Mouse (Mus musculus) left cerebral cortex, postnatal 25 days (tissue): Measurements from ENCODE around the gene Hoxb5. TPM values are rescaled to one million over a fixed set of nuclear protein-coding genes. Genes with fewer than 3 reads are reported as not detected.

Experiments used
- DNase-seq, 2 experiments: peaks; one replicate each; pipeline ENCODE4 v3.0.0; 2022; ENCODE audit warnings: low spot score in 2 of 2, mixed read lengths in 1 of 2
- intact Hi-C: fragments of 180-260 bp; cut with DNase I; formaldehyde crosslinking; loops from one replicate; pipeline ENCODE4 v1.15.1; 2025
- total RNA-seq, 2 experiments: library from RNA; stranded (reverse); gene quantifications; 2 replicates each; pipeline ENCODE4 v1.2.3; 2021

The Hoxb5 gene
- total RNA-seq, 2 experiments from 2014 or later: not detected

DNA sequence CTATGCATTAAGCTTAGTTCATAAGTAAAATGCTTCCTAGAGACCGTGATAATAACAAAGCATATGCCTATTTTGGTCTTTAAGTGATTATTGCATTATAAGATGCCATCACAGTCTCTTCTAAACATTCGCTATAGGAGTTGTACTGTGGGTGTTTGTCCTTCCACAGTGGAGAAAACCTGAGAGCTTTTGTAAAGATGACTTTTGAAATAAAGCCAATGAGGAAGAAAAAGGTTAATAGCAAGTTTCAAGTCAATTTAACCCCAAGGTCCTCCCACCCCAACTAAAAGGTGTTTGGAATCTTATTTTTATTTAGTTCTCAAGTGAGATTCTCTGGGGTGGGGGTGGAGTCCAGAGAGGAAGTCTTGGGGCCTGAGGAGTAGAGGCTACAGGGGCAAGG, 10.0 kb downstream of the Hoxb5 start:
- intact Hi-C loops: loop anchor here (5.0 kb wide), 2 partner anchors 224 to 239 kb away; no protein-coding TSS in a partner anchor
- DNase-seq: no peak

DNA sequence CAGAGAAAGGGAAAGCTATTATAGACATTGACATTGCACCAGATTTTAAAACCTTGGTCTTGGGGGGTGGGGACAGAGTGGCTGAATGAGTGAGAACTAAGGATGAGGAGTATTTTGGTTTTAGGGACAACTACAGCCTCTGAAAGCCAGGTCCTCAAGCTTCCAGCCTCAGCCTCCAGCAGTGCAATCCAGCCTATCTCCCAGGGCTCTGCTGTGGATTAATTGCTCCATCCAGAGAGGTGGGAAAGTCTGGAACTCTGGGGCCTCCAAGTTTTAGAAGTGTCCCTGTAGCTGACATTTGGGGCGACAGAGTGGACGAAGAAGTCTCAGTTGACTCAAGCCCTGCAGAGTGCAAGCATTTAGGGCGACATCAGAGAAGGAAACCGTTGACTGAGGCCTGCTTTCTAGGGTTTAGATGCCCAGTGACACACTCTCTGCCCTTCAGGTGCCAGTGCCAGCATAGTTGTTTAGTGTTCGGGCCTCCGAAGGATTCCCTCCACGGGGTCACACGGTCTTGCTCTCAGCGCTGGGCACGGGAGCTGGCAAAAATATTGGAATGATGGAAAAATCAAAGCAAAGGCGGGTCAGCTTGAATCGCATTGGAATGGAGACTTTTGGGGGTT, 10.8 kb downstream of the Hoxb5 start:
- DNase-seq: no peak
- intact Hi-C loops: loop anchor here (5.0 kb wide), 2 partner anchors 223 to 238 kb away; no protein-coding TSS in a partner anchor

DNA sequence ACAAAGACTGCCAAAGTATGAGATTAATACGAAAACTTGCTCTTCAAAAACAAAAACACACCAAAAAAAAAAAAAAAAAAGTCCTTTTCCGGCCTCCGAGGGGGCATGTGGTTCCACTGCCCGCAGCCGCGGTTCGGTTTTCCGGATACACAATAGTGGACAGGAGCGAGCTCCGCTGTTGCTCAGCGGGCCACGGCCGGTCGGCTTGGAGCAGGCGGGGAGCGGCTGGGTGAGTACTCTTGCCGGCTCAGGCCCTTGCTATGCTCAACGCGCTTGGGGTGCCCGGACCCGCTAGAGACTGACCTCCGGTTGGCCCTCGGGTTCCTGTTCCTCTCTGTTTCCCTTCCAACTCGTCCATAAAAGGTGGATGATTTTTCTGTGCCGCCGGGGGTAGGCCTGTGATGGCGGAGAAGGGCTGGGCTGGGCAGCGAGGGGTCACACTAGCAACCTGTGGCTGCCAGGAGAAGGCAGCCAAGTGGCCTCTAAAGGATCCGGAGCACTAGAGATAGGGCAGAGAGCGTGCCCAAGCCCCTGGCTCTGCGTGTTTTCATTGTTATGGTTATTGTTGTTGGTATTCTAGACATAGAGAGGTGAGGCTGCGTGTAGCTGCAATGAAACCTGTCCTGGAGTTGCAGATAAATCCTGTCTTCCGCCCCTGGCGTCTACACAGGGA, 11.7 kb downstream of the Hoxb5 start:
- no peak for DNase-seq
- intact Hi-C loops: loop anchor here (5.0 kb wide), 2 partner anchors 222 to 237 kb away; no protein-coding TSS in a partner anchor

DNA sequence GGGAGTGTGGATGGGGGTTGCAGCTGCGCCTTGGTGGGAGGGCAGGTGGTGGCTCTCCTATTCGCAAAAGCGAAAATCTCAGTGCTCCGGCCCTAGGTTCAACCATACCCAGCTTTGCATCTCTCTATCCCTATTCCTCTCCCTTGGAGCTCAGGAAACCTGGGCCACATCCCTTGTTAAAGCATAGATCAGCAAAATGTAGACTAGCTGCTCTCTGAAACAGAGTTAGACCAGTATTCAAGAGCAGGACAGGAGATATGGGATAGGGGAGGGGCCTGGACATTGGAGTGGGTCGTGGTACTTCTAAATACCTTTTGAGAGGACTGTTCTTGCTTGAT, 12.2 kb downstream of the Hoxb5 start:
- intact Hi-C loops: no loop called here

DNA sequence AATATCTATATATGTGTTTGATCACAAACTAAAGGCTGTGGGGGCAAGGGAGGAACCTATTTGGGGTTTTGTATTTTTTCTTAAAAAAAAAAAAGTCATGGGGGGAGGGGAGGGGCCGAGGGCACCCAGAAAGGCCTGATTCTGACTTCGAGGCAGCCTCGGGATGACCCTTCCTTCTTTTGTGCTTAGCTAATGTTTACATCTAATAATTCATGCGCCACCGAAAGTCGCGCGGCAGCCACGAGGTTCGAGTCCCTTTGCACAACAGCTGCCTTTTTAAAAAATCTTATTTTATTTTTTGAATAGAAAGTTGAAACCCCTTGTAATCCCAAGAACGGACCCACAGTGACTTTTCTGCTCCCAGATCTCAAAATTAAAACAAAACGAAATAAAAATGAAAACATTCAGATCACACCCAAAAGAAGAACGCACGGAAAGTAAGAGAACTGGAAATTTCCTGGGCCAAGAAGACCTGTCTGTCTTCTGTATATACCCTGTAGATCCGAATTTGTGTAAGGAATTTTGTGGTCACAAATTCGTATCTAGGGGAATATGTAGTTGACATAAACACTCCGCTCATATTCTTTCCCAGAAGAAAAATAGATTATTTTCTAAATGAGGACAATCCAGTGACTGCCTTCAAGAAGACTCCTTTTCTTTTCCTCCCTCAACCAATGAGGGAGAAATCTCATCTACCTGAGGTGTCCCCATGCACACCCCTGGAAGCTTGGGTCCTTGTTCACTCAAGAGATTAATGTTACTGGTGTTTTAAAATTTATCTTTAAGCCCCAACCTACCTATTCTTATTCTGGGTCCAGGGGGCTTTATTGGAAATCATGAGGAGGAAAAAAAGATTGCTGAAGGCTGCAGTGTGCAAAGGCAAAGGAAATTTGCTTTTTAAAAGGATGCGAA, 13.8 kb downstream of the Hoxb5 start:
- no peak for DNase-seq
- intact Hi-C loops: no loop called here

More for the DNA sequence above, 12.2 kb downstream of the Hoxb5 start:
- no peak for DNase-seq

DNA sequence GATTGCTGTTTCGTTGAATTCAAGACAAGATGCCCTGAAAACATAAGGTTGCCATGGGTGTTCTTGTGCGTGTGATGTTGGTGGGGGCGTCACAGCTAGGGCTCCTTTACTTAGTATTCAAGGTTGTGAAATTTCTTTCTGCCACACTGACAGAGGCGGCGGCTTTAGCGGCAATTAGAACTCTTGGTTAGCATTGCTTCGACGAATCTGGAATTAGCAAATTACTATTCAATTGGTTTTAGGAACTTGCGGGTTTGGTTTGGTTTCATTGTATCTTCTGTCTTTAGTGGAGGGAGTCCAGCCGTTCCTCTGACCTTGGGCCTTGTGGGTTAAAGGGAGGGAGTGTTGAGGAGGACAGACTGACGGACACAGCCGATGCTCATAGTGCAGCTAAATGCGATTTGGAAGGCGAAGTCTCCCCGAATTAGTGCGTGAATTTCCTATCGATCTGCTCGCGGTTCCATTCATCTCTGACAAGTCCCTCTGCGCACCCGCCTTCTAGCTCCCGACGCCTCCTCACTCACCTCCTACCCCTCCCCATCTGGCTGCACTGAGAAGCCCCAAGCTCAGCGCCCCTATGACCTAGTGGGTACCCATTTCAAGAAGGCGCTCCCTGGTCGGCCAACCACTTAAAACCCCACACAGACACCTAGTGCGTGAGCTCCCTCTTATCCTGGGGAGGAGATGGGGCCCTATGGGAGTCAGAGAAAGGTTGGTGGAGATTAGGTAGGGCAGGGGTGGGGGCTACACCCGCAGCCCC, 14.7 kb downstream of the Hoxb5 start, which contains the start of gene Hoxb4:
Hoxb4 (plus strand) TSS at position 660 of the 760 bp plus-strand sequence.
- DNase-seq: no peak
- intact Hi-C loops: no loop called here

DNA sequence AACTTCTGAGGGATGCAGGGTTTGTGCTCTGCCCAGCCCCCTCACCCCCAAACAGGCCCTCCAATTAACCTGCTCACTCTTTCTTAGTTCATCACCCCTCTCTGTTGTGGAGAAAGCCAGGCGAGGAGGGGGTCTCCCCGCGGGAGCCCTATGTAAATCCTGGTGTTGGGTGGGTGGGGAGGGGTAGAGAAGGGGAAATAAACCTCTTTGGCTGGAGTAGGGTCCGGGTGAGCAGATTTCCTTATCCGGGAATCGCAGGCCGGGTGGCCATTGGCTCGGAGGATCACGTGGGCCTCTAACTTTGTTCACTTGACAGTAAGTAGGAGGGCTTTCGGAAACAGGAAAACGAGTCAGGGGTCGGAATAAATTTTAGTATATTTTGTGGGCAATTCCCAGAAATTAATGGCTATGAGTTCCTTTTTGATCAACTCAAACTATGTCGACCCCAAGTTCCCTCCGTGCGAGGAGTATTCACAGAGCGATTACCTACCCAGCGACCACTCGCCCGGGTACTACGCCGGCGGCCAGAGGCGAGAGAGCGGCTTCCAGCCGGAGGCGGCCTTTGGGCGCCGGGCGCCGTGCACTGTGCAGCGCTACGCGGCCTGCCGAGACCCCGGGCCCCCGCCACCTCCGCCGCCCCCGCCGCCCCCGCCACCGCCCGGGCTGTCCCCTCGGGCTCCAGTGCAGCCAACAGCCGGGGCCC, 15.4 kb downstream of the Hoxb5 start:
- intact Hi-C loops: no loop called here
- no peak for DNase-seq

DNA sequence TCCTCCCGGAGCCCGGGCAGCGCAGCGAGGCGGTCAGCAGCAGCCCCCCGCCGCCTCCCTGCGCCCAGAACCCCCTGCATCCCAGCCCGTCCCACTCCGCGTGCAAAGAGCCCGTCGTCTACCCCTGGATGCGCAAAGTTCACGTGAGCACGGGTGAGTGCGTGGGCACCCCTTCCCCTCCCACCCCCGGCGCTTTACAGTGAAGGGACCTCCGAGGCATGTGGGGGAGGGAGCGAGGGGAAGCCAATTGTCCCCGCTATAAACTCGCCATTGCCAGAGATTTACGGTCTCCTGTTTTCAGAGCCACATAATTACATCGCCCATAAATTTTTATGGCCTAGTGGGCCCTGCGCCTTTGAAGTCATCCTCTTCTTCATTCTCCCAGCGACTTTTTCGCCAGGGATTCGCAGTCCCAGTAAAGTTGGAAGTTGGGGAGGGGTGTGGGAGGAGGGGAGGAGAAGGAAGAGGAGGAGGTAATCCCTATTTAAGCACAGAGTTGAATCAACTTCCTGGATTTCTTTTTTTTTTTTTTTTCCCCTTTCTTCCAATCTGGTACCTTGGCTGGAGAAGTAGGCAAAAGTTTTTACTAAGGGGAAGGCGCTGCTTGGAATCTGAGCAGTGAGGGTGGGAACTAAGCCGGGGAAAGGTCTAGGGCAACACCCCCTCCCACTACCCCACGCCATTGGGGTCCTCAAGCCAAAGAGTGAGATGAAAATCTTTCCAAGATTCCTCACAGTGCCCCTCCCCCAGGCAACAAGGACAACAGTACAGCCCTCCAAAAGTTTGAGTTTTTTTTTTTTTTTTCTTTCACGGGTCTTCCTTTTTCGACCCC, 16.2 kb downstream of the Hoxb5 start:
- DNase-seq: no peak
- intact Hi-C loops: no loop called here

DNA sequence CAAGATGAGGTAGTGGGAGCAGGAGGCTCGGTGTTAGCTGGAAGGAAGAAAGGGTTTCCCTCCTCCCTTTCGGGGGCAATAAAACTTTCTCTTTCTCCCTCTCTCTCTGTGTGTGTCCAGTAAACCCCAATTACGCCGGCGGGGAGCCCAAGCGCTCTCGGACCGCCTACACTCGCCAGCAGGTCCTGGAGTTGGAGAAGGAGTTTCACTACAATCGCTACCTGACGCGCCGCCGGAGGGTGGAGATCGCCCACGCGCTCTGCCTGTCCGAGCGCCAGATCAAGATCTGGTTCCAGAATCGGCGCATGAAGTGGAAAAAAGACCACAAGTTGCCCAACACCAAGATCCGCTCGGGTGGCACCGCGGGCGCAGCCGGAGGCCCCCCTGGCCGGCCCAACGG, 16.8 kb downstream of the Hoxb5 start:
- no peak for DNase-seq
- intact Hi-C loops: loop anchor here (10.0 kb wide), 1 partner anchor 145 kb away; no protein-coding TSS in a partner anchor

DNA sequence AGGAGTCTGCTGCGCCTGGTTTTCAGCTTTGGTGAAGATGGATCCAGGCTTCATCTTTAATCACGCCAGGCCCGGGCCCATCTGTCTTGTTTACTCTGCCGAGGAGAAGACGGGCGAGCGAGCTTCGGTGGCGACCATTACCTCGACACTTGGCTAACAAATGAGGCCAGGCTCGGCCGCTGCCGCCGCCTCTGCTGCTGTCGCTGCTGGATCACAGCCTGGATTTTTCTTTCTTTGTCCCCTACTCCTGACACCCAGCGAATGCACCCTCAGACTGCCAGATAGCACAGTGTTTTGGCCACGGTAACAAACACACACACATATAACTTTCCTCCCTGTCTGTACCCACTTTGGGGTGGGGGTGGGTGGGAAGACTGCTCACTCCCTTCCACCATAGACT, 17.6 kb downstream of the Hoxb5 start:
- no peak for DNase-seq
- intact Hi-C loops: loop anchor here (10.0 kb wide), 1 partner anchor 146 kb away; no protein-coding TSS in a partner anchor

DNA sequence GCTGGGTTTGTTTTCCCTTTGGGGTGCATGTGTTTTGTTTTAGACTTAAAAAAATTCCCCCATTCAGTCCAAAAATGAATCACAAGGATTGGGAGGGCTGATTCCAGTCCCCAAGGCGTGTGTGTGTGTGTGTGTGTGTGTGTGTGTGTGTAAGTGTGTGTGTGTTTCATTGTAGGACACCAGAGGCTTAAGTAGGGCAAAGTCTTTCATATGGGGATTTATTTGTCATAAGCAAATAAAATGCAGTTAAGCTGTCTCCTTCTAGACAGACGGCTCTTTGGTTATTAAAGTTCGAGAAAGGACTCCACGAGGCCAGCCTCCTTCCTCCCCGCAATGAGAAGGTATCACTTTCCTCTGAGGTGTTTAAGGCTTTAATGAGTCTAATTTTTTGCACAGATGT, 18.7 kb downstream of the Hoxb5 start:
- intact Hi-C loops: loop anchor here (10.0 kb wide), 1 partner anchor 147 kb away; no protein-coding TSS in a partner anchor

DNA sequence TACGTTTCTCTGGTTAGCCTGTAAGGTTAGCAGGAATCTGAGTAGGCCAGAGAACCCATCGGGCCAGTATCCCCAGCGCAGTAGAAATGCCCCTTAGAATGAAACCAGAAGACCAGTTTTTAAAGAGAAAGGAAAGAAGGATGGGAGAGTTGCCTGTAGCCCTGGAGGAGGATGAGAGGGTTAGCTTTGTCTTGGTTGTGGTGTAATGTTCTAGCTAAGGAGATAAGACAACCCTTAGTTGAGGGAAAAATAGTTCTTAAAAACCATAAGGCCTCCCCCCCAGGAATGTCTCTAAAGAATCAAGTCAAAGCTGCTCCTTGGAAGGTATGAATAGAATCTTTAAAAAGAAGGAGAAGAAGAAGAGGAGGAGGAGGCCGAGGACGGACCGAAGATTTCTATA, 19.6 kb downstream of the Hoxb5 start:
- intact Hi-C loops: loop anchor here (10.0 kb wide), 1 partner anchor 148 kb away; no protein-coding TSS in a partner anchor
- no peak for DNase-seq

More for the DNA sequence above, 18.7 kb downstream of the Hoxb5 start:
- DNase-seq: no peak

DNA sequence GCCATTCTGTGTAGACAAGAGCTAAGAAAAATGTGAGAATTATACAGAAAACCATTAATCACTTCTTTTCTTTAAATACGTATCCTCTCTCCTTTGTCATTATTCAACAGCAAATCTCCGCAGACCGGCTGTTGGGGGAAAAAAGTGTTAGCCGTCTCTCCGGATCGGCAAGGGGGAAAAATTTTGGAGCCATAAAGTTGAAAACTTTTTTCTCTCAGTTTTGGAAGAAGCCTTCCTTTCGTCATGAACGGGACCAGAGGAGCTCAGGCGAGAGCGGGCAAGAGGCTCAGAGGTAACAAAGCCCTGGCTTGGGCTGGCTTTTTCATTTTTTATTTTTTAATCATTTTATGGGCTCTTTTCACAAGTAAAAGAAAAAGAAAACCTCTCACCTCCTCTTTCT, 20.0 kb downstream of the Hoxb5 start, which contains the start of gene Hoxb3:
Hoxb3 (plus strand) TSS at position 173 of the 400 bp plus-strand sequence.
- intact Hi-C loops: loop anchor here (10.0 kb wide), 1 partner anchor 148 kb away; no protein-coding TSS in a partner anchor

DNA sequence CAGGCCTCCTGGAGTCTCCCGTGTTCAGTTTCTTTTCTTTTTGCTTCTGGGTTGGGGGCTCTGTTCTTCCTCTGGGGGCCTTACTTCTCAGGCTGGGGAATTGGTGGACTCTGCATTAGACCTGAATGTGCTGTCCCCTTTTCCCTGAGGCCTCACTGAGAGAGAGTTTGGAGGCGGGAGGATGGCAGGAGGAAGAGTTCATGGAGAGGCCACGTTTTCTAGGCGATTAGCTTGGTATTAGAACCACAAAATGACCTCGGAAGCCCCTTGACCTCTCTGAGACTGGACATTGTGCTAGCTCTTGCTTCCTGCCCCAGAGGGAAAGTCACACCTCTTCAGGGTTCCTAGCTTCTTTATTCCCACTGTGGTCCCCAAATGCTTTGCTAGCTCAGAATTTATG, 21.0 kb downstream of the Hoxb5 start:
- intact Hi-C loops: loop anchor here (10.0 kb wide), 1 partner anchor 149 kb away; no protein-coding TSS in a partner anchor
- DNase-seq: no peak

More for the DNA sequence above, 20.0 kb downstream of the Hoxb5 start, which contains the start of gene Hoxb3:
- no peak for DNase-seq

DNA sequence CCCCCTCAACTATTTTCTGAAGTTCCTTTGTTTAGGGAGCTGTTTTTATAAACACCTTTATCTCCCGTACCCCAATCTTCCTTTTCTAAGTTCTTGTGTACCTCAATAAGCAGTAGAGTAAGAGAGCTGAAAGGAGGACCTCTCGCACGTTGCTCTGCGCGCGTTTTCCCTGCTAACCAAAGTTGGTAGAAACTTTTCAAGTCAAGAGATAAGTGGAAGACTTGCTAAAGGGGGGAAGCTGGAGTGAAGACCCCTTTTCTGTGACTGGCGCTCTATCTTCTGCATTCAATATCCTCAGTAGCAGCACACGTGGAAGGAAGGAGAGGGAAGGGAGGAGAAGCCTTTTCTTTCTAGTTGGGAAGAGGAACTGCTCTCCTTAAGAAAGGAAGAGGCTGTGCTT, 21.8 kb downstream of the Hoxb5 start:
- intact Hi-C loops: loop anchor here (10.0 kb wide), 1 partner anchor 150 kb away; no protein-coding TSS in a partner anchor
- no peak for DNase-seq

DNA sequence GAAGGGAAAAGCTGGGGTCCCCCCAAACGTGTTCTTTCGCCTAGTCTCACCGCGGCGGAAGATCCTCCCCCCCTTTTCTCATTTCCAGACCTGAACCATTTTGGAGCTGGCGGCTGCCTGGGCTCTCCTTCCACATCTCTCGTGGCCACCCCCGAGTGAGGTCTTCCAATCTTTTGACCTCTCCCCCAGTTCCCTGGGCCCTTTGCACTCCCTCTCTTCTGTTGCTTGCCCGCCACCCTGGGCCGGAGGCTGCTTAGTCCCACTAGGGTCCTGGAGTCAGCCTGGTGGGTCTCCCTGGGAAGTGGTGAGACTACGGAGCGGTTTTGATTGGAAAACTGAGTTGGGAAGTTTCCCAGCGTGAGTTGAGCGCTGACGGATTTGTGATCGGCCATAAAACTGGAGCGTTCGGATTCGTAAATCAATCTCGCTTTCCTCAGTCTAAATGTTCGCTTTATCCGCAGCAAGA, 22.6 kb downstream of the Hoxb5 start:
- no peak for DNase-seq
- intact Hi-C loops: loop anchor here (10.0 kb wide), 1 partner anchor 151 kb away; no protein-coding TSS in a partner anchor

DNA sequence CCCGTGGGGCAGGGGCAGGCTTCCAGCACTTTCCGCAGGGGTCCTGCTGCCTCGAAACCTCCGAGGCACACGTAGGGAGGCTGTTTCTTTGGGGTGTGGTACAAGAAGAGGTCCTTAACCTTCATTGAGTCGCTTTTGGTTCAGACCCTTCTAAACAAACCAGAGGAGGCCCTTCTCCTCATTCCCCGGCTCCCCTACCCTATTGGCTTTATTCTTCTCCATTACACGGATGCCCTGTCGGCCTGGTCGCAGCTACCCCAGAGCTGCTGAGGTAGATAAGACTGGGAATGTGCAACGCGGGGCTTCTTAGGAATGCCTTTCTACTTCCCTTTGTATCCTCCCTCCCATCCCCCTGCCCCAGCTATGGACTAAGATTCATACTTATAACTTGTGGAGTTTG, 23.6 kb downstream of the Hoxb5 start:
- intact Hi-C loops: loop anchor here (10.0 kb wide), 1 partner anchor 152 kb away; no protein-coding TSS in a partner anchor
- DNase-seq: no peak
